Mouse (Mus musculus) duodenum, adult 2 months (tissue): ENCODE data around the gene Pkdcc. TPM values are rescaled to one million over a fixed set of nuclear protein-coding genes. Genes with fewer than 3 reads are reported as not detected.

Experiments used
- polyA plus RNA-seq: library from polyadenylated mRNA; depleted of rRNA; stranded (reverse); fragments of >200 nt; gene quantifications from 2 replicates; pipeline ENCODE4 v1.2.3, GENCODE M21; 2012; ENCODE audit warnings: low replicate concordance; rRNA removed

The Pkdcc gene
- 60.9 and 117 TPM in 2 replicates for polyA plus RNA-seq

GRCm38 (mm10) chr17:83214674-83215528 lies at the start of gene Pkdcc:
Pkdcc (plus strand) TSS chr17:83215292.

Other genes with a start within 250 kb of the Pkdcc start
- 4.2 and 5.5 TPM in 2 replicates for gene Eml4, start 135.6 kb downstream of the Pkdcc start, polyA plus RNA-seq